Mouse (Mus musculus) stomach, embryonic 14.5 days (tissue): Measurements from ENCODE around the gene Ap1m2. TPM values are rescaled to one million over a fixed set of nuclear protein-coding genes. Genes with fewer than 3 reads are reported as not detected.
"Not testable (repeated sequence)": the region's sequence is repeated elsewhere in the genome, so short reads cannot be mapped to it uniquely, and the experiment has no call there.

Experiments
- ATAC-seq: fragments of 200-750 bp; cut with Nextera tagmentation; 2 replicates; pipeline ENCODE4 v1.8.0; 2017; ENCODE audit warnings: low read depth, moderate TSS enrichment; ENCODE audit not compliant: insufficient number of reproducible peaks, insufficient read depth, low FRiP score
- H3K27ac ChIP-seq: fragments of 300-500 bp; sonication (generic); 2 replicates; pipeline ENCODE4 v1.5.1; 2014; ENCODE audit warnings: mild to moderate bottlenecking, low read length, moderate library complexity, mixed read lengths
- H3K27me3 ChIP-seq: fragments of 300-500 bp; sonication (generic); 2 replicates; pipeline ENCODE4 v1.6.1; 2014; ENCODE audit warnings: low read length, control low read depth, mixed read lengths; ENCODE audit not compliant: control insufficient read depth, insufficient read depth
- H3K36me3 ChIP-seq: fragments of 300-500 bp; sonication (generic); 2 replicates; pipeline ENCODE4 v1.6.1; 2014; ENCODE audit warnings: mild to moderate bottlenecking, control low read depth, low read length, moderate library complexity, mixed read lengths; ENCODE audit not compliant: control insufficient read depth, insufficient read depth
- H3K4me1 ChIP-seq: fragments of 300-500 bp; sonication (generic); 2 replicates; pipeline ENCODE4 v1.6.1; 2014; ENCODE audit warnings: low read length, control low read depth, mixed read lengths; ENCODE audit not compliant: control insufficient read depth, insufficient read depth
- H3K4me2 ChIP-seq: fragments of 300-500 bp; sonication (generic); replicated peaks from 2 replicates; pipeline ENCODE4 v1.6.1; 2014; ENCODE audit warnings: low read depth, low read length, control low read depth
- H3K4me3 ChIP-seq: fragments of 300-500 bp; sonication (generic); 2 replicates; pipeline ENCODE4 v1.5.1; 2014; ENCODE audit warnings: low read depth, low read length, control low read depth
- H3K9ac ChIP-seq: fragments of 300-500 bp; sonication (generic); replicated peaks from 2 replicates; pipeline ENCODE4 v1.6.1; 2014; ENCODE audit warnings: low read depth, mild to moderate bottlenecking, control low read depth, low read length, moderate library complexity, mixed read lengths
- H3K9me3 ChIP-seq: fragments of 300-500 bp; sonication (generic); 2 replicates; pipeline ENCODE4 v1.6.1; 2016; ENCODE audit warnings: low read depth, low read length, control low read depth; ENCODE audit not compliant: control insufficient read depth
- WGBS: fragments of 180-500 bp; shearing (Covaris S2); extraction: QIAGEN DNeasy Blood & Tissue Kit; methylation state at CpG from one replicate; pipeline ENCODE4 v1.1.7; 2014; 5-methylcytosine and 5-hydroxymethylcytosine counted together
- polyA plus RNA-seq: library from polyadenylated mRNA; unstranded; fragments of >200 nt; fragmentation: Nextera tagmentation; extraction: Ambion mirVana; gene quantifications from 2 replicates; pipeline ENCODE4 v1.2.1, GENCODE M21; 2014

Ap1m2 gene
- polyA plus RNA-seq, 1 experiment from 2014 or later, result 54.4 TPM

GRCm38 (mm10) chr9:21331365-21332140 lies 19.4 kb upstream of the Ap1m2 start:
- Histone ChIP-seq H3K4me2 (no peak overlapping the region), H3K9ac (no peak overlapping the region), H3K27me3 (no peaks in the 10 kb centered on the region), H3K4me1 (0 out of 2 replicates have a peak, but pooled peaks cover 4% of the 10 kb centered on the region), H3K4me3 (no peak overlapping the region), H3K27ac (no peak overlapping the region), H3K9me3 (no peaks in the 10 kb centered on the region), H3K36me3 (no peaks in the 10 kb centered on the region)
- no peak for ATAC-seq
- WGBS, result 84% methylated on average over 12 of the region's 12 CpGs

GRCm38 (mm10) chr9:21329699-21330289 lies 17.7 kb upstream of the Ap1m2 start:
- H3K4me1 ChIP-seq, result 0 out of 2 replicates have a peak, but pooled peaks cover 4% of the 10 kb centered on the region
- H3K4me3 ChIP-seq, result no peak overlapping the region
- no peaks in the 10 kb centered on the region for H3K9me3 ChIP-seq
- no peak overlapping the region for H3K4me2 ChIP-seq
- H3K27ac ChIP-seq, result no peak overlapping the region
- no peaks in the 10 kb centered on the region for H3K27me3 ChIP-seq
- 89% methylated on average over 10 of the region's 10 CpGs for WGBS
- H3K9ac ChIP-seq, result no peak overlapping the region
- H3K36me3 ChIP-seq, result no peaks in the 10 kb centered on the region
- no peak for ATAC-seq

DNA sequence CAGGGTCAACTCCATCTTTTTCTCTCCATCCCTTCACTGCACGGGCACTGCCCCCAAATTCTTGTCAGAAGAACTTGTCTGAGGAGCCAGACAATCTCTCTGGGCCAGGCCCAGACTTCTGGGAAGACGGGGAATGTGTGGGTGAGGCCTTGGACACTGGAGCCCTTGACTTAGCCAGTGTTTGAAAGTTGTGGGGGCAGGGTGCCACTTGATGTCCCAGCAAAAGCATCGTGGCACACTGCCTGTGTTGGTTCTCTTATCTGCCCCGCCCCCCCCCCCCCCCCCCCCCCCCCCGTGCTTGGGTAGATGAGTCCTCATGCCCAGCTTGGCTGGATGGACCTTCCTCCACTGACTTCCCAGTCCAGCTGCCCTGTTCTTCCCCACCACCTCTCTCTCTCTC lies 16.9 kb upstream of the Ap1m2 start:
- H3K4me2 ChIP-seq, result no peak overlapping the region
- 0 out of 2 replicates have a peak, but pooled peaks cover 4% of the 10 kb centered on the region for H3K4me1 ChIP-seq
- H3K9ac ChIP-seq, result no peak overlapping the region
- ATAC-seq, result no peak
- H3K36me3 ChIP-seq, result no peaks in the 10 kb centered on the region
- H3K4me3 ChIP-seq, result no peak overlapping the region
- H3K27me3 ChIP-seq, result no peaks in the 10 kb centered on the region
- H3K27ac ChIP-seq, result no peak overlapping the region
- 63% methylated on average over 3 of the region's 5 CpGs for WGBS
- H3K9me3 ChIP-seq, result no peaks in the 10 kb centered on the region

DNA sequence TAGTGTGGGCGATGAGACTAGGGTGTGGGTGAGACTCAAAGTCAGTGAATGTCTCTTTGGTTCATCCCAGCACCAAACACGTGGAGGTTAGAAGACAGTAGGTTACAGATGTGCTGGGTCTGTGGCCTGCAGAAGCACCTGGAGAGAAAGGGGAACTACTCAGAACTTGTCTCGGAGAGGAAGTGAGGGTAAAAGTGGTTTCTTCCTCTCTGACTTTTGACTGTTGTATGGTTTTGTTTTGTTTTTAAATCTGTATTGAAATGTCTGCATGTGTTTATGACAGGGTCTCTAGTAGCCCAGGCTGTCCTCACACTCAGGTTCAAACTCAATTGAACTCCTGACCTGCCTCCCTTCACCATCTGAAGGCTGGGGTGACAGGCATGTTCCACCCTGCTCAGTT lies 15.9 kb upstream of the Ap1m2 start:
- Histone ChIP-seq H3K36me3 (no peaks in the 10 kb centered on the region), H3K4me1 (0 out of 2 replicates have a peak, but pooled peaks cover 4% of the 10 kb centered on the region), H3K4me3 (no peak overlapping the region), H3K27ac (no peak overlapping the region), H3K9ac (no peak overlapping the region), H3K4me2 (no peak overlapping the region), H3K27me3 (no peaks in the 10 kb centered on the region), H3K9me3 (no peaks in the 10 kb centered on the region)
- WGBS, result 76% methylated on average over 3 of the region's 3 CpGs
- ATAC-seq, result no peak

DNA sequence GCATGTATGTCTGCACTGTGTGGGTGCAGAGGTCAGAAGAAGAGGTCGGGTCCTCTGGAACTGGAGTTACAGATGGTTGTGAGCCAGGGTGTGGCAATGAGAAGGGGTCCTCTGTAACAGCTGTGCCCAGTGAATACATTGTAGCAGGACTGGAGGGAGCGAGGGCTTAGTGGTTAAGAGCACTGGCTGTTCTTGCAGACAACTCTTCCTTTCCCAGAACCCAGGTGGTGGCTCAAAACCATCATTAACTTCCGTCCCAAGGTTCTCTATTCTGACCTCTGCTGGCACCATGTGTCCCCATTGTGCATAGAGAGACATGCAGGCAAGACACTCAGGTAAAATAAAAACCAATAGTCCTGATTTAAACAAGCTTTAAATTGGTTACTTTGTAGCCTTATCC lies 15.4 kb upstream of the Ap1m2 start:
- Histone ChIP-seq H3K9me3 (no peaks in the 10 kb centered on the region), H3K36me3 (no peaks in the 10 kb centered on the region), H3K4me3 (no peak overlapping the region), H3K27me3 (no peaks in the 10 kb centered on the region), H3K27ac (no peak overlapping the region), H3K4me2 (no peak overlapping the region), H3K4me1 (0 out of 2 replicates have a peak, but pooled peaks cover 4% of the 10 kb centered on the region), H3K9ac (no peak overlapping the region)
- 67% methylated on average over 3 of the region's 3 CpGs for WGBS
- ATAC-seq, result no peak

DNA sequence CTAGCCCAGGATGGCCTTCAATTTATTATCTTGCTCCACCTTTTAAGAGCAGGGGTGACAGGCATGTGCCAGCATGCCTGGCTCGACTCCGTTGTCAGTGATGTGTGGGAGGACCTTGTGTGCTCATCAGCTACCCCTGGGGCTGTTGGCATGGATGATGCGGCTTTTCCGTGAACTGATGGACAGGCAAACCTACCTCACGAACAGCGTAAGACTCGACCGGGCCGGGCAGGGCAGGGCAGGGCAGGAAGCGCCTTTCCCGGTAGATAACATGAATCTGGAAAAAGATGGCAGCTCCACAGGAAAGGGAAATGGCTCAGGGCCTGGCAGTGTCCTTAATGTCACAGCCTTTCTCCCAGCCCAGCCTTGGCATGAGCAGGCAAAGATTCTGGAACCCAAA lies 12.1 kb upstream of the Ap1m2 start:
- no peaks in the 10 kb centered on the region for H3K9me3 ChIP-seq
- 86% methylated on average over 11 of the region's 11 CpGs for WGBS
- H3K4me2 ChIP-seq, result no peak overlapping the region
- H3K36me3 ChIP-seq, result no peaks in the 10 kb centered on the region
- no peak overlapping the region for H3K4me3 ChIP-seq
- H3K4me1 ChIP-seq, result peaks cover 9% of the 10 kb centered on the region; the same call in 1 of the 2 replicates
- no peak for ATAC-seq
- no peak overlapping the region for H3K9ac ChIP-seq
- no peaks in the 10 kb centered on the region for H3K27me3 ChIP-seq
- H3K27ac ChIP-seq, result no peak overlapping the region

GRCm38 (mm10) chr9:21322917-21323297 lies 10.8 kb upstream of the Ap1m2 start:
- not testable (repeated sequence) for H3K36me3 ChIP-seq, H3K4me2 ChIP-seq, H3K9me3 ChIP-seq, H3K4me1 ChIP-seq, H3K9ac ChIP-seq, ATAC-seq, H3K4me3 ChIP-seq, H3K27ac ChIP-seq, H3K27me3 ChIP-seq
- WGBS, result 88% methylated on average over 7 of the region's 8 CpGs

DNA sequence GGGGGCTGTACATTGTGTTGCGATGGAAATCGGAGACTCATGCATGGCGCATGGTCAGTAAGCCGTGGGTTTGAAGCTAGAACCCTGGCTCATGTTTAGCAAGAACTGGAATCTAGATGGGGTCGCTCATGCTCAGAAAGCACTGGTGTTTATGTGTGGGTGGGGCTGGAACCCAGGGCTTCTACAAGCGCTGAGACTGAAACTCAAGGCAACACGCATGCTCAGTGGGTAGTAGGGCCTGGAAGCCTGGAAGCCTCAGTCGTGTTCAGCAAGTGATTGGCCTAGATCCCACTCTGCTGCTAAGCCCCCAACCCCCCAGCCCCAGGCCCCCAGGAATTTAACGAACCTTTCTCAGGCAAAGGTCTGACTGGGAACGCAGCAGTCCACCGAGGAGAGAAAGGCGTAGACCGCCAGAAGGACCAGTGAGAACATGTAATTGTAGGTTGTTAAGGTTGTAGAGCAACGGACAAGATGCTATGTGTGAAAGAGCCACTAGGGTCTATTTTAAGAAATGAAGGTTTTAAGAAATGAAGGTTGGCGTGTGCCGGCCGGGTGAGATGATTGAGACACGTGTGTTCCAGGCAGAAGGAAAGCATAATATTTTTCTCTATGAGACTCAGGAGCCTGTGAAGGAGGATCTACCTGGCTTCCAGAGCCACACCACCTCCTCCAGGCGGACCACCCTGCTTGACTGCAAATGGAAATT lies 10.2 kb upstream of the Ap1m2 start:
- H3K4me1 ChIP-seq, result peaks cover 9% of the 10 kb centered on the region; the same call in 1 of the 2 replicates
- no peaks in the 10 kb centered on the region for H3K9me3 ChIP-seq
- WGBS, result 85% methylated on average over 19 of the region's 19 CpGs
- H3K4me2 ChIP-seq, result no peak overlapping the region; the same call in 1 of the 2 replicates
- H3K27me3 ChIP-seq, result no peaks in the 10 kb centered on the region
- H3K4me3 ChIP-seq, result 0 out of 2 replicates have a peak overlapping the region, but pooled peaks have one; percentile 50
- H3K36me3 ChIP-seq, result no peaks in the 10 kb centered on the region
- no peak for ATAC-seq
- no peak overlapping the region for H3K9ac ChIP-seq
- H3K27ac ChIP-seq, result no peak overlapping the region
